Mouse (Mus musculus): Measurements from ENCODE around the gene Zfp653. TPM values are rescaled to one million over a fixed set of nuclear protein-coding genes. Genes with fewer than 3 reads are reported as not detected.
A peak's percentile ranks its signal among the peaks of the same experiment; 100 is the strongest.

The Zfp653 gene
- total RNA-seq, 2 experiments from 2014 or later, result 3.2 to 3.7 TPM

- DNase-seq (ENCODE audit: low spot score), result no peak
Observed at GRCm38 (mm10) chr9:22069881-22070553, 1.2 kb downstream of the Zfp653 start.

GRCm38 (mm10) chr9:22067195-22067594 is 4.0 kb downstream of the Zfp653 start:
- DNase-seq (ENCODE audit: low spot score), result no peak

- DNase-seq (ENCODE audit: low spot score), result peak; percentile 32
Observed at GRCm38 (mm10) chr9:22066433-22066832, 4.7 kb downstream of the Zfp653 start.

GRCm38 (mm10) chr9:22065642-22066041 is 5.5 kb downstream of the Zfp653 start:
- DNase-seq (ENCODE audit: low spot score), result no peak

GRCm38 (mm10) chr9:22064341-22064740 is 6.8 kb downstream of the Zfp653 start:
- no peak for DNase-seq (ENCODE audit: low spot score)

GRCm38 (mm10) chr9:22061339-22061738 is 9.8 kb downstream of the Zfp653 start:
- no peak for DNase-seq (ENCODE audit: low spot score)

GRCm38 (mm10) chr9:22058011-22058424 is 13.2 kb downstream of the Zfp653 start:
- no peak for DNase-seq (ENCODE audit: low spot score)

- no peak for DNase-seq (ENCODE audit: low spot score)
Observed at GRCm38 (mm10) chr9:22057031-22057517, 14.1 kb downstream of the Zfp653 start.

GRCm38 (mm10) chr9:22056303-22056910 is 14.8 kb downstream of the Zfp653 start:
- no peak for DNase-seq (ENCODE audit: low spot score)

- no peak for DNase-seq (ENCODE audit: low spot score)
Observed at GRCm38 (mm10) chr9:22055713-22056112, 15.5 kb downstream of the Zfp653 start.

- DNase-seq (ENCODE audit: low spot score), result peak; percentile 47
Observed at GRCm38 (mm10) chr9:22054411-22055076, 16.6 kb downstream of the Zfp653 start.

GRCm38 (mm10) chr9:22053657-22054056 is 17.5 kb downstream of the Zfp653 start:
- no peak for DNase-seq (ENCODE audit: low spot score)

- DNase-seq (ENCODE audit: low spot score), result no peak
Observed at GRCm38 (mm10) chr9:22051958-22052254, 19.3 kb downstream of the Zfp653 start, which contains the start of gene Elavl3. TSS of gene Elavl3 (minus strand) at chr9:22052023.

GRCm38 (mm10) chr9:22051161-22051957 is 19.8 kb downstream of the Zfp653 start:
- no peak for DNase-seq (ENCODE audit: low spot score)

- DNase-seq (ENCODE audit: low spot score), result no peak
Observed at GRCm38 (mm10) chr9:22050351-22050889, 20.8 kb downstream of the Zfp653 start.

- DNase-seq (ENCODE audit: low spot score), result no peak
Observed at GRCm38 (mm10) chr9:22049721-22050270, 21.4 kb downstream of the Zfp653 start.

- no peak for DNase-seq (ENCODE audit: low spot score)
Observed at GRCm38 (mm10) chr9:22049315-22049714, 21.9 kb downstream of the Zfp653 start.

GRCm38 (mm10) chr9:22047329-22047728 is 23.8 kb downstream of the Zfp653 start:
- DNase-seq (ENCODE audit: low spot score), result no peak

GRCm38 (mm10) chr9:22041832-22042231 is 29.3 kb downstream of the Zfp653 start:
- DNase-seq (ENCODE audit: low spot score), result no peak

GRCm38 (mm10) chr9:22037826-22038225 is 33.4 kb downstream of the Zfp653 start:
- DNase-seq (ENCODE audit: low spot score), result no peak

All from gastrocnemius, adult 18-20 months (tissue).